Mouse (Mus musculus): ENCODE measurements at regions not wholly inside any gene's neighbourhood (a gene's known extent, or its start where the extent isn't known, plus 50 kb on each side); places are given as distances from the start of the nearest gene placed in this dataset.

DNA sequence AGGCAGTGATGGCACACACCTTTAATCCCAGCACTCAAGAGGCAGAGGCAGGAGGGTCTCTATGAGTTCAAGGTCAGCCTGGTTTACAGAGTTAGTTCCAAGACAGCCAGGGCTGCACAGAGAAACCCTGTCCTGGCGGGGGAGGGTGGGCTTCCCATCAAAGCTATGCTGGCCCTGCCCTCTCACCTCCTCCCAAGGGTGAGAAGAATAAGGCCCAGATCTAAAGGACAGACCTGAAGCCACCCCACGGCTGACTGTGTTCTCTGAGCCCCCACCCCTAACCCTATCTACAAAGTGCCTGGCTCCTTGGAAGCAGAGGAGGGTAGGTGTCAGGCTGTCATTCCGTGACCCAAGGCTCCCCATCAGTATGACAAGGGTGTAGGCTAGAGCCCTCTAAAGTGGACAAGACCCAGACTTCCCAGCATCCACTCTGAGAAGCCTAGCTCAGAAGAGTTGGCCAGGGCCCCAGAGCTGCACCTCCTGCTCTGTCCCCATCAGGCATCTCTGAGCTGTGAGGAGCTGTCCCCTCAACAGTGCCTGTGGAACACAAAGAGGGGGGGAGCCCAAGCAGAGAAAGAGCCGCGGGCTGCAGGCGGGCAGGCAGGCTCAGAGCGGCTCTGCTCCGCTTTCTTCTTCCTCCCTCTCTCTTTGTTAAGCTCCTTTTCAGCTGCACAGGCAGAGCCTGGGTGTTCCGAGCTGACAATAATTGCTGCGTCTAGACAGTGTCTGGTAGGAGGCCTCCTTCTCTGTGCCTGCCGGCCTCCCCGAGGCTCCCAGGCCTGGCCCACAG lies 81.8 kb downstream of the 1700001O22Rik start:
- ChIA-PET CTCF (interaction anchor here (0.6 to 1.6 kb wide), 10 partner anchors 14 to 206 kb away, joined by 3 to 7 read pairs (median 3); partner anchors contain the start of gene Cstad (in 1 of the 4)), POLR2A (interaction anchor here in 3 of 4 experiments (0.6 to 7.6 kb wide), 38 partner anchors 8 to 579 kb away, joined by 3 to 88 read pairs (median 4); partner anchors contain the start of genes Ier5l (in 3 of the 3) and Ntmt1 (in 1 of the 3))

DNA sequence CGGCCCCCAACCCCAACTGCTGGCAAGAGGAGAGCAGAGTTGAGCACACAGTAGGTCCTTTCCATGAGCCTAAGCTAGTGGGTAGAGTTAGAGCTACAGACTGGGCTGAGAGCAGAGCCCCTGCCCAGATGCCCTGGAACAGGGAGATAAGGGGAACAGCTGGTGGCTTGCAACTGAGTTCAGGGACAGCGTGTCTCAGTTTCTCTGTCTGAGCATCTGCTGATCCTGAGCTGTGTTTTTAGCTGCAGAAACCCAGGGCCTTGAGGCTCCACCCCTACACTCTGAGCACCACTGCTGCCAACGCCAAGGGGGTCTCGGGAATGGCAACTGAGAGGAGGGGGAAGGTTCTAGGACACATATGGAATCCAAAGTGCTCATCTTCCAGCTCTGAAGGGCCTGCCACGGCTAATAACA lies 82.4 kb downstream of the 1700001O22Rik start:
- ChIA-PET CTCF (interaction anchor here (0.6 to 1.6 kb wide), 6 partner anchors 51 to 206 kb away, joined by 3 to 7 read pairs (median 3); no protein-coding TSS in a partner anchor), POLR2A (interaction anchor here in 3 of 4 experiments (0.7 to 7.6 kb wide), 16 partner anchors 8 to 339 kb away, joined by 3 to 88 read pairs (median 6); no protein-coding TSS in a partner anchor)

DNA sequence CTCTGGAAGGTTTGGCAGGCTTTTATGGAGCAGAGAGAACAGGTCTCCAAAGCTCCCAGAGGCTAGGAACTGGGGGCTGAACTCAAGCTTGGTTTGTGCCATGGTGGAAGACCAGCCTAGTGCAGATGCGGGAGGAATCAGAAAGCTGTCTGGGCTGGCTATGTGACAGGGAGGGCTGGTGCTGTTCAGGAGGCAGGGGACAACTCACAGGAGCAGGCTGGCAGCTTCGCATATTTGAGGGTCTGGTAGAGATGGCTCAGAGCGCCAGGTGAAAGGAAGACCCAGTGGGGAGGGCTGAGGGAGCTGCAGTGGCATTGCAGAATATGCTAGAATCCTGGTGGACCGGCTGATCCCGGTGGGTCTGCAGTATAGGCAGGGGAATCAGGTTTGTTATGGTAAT lies 83.2 kb downstream of the 1700001O22Rik start:
- POLR2A ChIA-PET = interaction anchor here in 3 of 4 experiments (0.6 to 7.6 kb wide), 25 partner anchors 12 to 872 kb away, joined by 3 to 88 read pairs (median 4); partner anchors contain the start of genes Crat (in 1 of the 3), Ier5l (in 1 of the 3), Ntmt1 (in 1 of the 3) and Ptpa (in 1 of the 3)
- CTCF ChIA-PET = interaction anchor here in 3 of 4 experiments (0.6 to 1.3 kb wide), 7 partner anchors 10 to 574 kb away, joined by 3 to 8 read pairs (median 5); no protein-coding TSS in a partner anchor

DNA sequence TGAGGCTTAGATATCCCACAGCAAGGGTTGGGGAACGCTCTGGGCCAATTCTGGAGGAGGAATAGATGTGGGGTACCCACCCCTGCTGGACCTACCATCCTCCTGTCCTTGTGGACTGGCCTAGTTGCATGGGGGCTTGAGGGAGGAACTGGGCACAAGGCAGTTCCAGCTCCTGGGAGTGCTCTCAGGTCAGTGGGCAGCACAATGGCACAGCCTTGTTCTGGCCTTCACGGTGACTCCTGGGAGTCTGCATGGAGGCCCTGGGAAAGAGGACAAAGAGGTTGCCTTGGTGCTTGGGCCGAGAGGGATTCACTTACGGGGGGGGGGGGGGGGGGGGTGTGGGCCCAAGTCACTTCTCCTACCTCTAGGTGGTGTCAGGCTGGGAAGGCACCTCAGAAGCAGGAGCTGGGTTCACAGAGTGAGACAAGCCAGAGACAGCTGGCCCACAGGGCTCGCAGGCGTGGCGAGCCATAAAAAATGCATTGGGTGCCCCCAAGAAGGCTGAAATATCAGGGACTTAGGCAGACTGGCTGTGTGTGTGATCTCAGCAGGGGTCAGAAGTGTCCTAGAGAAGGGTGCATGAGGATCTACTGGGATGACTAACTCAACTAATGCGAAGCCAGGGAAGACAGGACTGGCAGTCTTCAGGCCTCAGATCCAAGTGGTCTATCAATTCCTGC lies 83.7 kb downstream of the 1700001O22Rik start:
- ChIA-PET CTCF (interaction anchor here (0.5 to 3.6 kb wide), 15 partner anchors 10 to 574 kb away, joined by 3 to 15 read pairs (median 4); no protein-coding TSS in a partner anchor), POLR2A (interaction anchor here in 3 of 4 experiments (0.6 to 7.6 kb wide), 41 partner anchors 11 to 872 kb away, joined by 3 to 88 read pairs (median 4); partner anchors contain the start of genes Crat (in 1 of the 3), Cstad (in 1 of the 3), Ier5l (in 1 of the 3) and Ntmt1 (in 1 of the 3))

DNA sequence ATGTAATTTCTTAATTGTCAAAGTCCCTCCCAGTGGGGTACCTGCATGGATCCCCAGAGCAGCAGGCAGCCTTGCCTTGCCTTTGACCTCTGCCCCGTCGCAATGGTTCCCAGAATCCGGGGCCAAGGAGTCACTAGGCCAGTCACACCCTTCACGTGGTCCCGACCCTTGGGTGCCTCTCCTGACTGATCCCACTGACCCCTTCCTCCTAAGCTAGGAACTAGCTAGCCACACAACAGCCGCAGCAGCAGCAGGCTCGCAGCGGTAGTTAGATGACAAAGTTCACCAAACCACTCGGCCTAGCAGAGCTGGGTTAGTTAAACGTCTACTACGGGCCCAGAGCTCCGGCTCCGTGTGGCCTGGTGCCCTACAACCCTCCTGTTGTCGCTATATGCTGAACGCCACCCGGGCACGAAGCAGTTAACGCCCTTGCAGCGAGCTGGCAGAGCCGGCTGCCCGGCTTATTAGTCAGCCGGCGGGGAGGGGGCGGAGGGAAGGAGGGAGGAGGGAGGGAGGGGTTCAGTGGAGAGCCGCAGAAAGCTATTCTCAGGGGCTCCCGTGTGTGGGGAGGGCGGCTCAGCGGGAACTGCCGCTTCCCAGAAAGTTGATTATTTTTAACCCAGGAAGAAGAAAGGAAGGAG lies 84.6 kb downstream of the 1700001O22Rik start:
- POLR2A ChIA-PET = interaction anchor here in 3 of 4 experiments (0.6 to 7.6 kb wide), 42 partner anchors 11 to 247 kb away, joined by 3 to 88 read pairs (median 4); partner anchors contain the start of genes Ier5l (in 2 of the 3), Cstad (in 1 of the 3) and Ntmt1 (in 1 of the 3)

DNA sequence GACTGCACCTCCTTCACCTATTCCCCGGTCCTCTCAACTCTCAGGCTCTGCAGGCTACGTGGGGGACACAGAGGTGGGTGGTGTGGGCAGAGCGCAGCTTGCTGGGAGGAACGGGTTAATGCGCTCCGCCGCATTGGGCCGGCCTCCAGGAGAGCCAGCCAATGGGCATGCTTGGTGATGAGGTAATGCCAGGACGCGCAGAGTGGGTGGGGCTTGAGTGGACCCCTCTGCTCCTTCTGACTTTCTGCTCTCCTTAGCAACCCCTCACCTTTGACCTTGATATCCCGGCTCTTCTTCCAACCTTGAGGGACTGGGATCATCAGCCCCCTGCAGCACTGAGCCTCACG lies 85.2 kb downstream of the 1700001O22Rik start:
- ChIA-PET CTCF (interaction anchor here (0.5 to 3.6 kb wide), 9 partner anchors 10 to 110 kb away, joined by 3 to 15 read pairs (median 5); no protein-coding TSS in a partner anchor), POLR2A (interaction anchor here in 3 of 4 experiments (0.6 to 7.6 kb wide), 42 partner anchors 10 to 354 kb away, joined by 3 to 88 read pairs (median 5); partner anchors contain the start of genes Ier5l (in 2 of the 3), Cstad (in 1 of the 3), Miga2 (in 1 of the 3) and Ntmt1 (in 1 of the 3))

More for the DNA sequence above, 84.6 kb downstream of the 1700001O22Rik start:
- CTCF ChIA-PET = interaction anchor here (0.5 to 3.6 kb wide), 14 partner anchors 11 to 491 kb away, joined by 3 to 15 read pairs (median 4); no protein-coding TSS in a partner anchor

DNA sequence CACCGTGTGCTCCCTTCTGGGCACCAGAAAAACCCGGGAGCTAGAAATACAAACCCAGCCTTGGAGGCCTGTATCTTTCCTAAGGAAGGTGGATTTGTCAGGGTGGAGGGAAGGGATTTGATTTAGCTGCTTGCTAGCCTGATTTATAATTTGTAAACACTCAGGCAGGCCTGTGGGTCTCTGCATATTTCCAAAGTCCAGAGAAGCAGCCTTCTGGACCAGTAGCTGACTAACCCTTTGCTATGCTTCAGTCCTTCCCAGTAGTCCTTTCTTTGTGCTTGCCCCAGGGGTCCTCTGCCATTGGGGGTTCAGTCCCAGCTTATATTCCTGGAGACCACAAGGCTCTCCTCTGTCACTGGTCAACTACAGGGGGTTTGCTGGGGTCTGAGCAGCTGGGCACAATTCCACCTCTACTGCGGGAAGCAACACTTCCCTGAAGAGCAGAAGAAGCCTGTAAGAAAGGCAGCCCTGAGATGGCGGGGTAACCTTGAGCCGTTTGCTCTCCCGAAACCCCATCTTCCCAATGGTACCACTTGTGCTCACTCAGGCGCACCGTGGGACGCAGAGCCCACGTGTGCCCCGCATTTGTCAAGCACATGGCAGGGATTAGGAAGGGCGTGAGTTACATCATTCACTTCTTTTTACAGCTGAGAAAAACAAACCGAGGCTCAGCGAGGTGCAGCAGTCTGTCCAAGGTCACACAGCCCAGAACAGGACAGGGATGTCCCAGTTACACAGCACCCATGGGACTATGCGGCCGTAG lies 85.7 kb downstream of the 1700001O22Rik start:
- POLR2A ChIA-PET = interaction anchor here (0.6 to 7.6 kb wide), 67 partner anchors 8 to 446 kb away, joined by 3 to 88 read pairs (median 5); partner anchors contain the start of genes Ier5l (in 3 of the 4), Cstad (in 2 of the 4), Ntmt1 (in 2 of the 4) and Miga2 (in 1 of the 4)
- CTCF ChIA-PET = interaction anchor here (0.5 to 3.6 kb wide), 13 partner anchors 9 to 282 kb away, joined by 3 to 15 read pairs (median 4); no protein-coding TSS in a partner anchor

DNA sequence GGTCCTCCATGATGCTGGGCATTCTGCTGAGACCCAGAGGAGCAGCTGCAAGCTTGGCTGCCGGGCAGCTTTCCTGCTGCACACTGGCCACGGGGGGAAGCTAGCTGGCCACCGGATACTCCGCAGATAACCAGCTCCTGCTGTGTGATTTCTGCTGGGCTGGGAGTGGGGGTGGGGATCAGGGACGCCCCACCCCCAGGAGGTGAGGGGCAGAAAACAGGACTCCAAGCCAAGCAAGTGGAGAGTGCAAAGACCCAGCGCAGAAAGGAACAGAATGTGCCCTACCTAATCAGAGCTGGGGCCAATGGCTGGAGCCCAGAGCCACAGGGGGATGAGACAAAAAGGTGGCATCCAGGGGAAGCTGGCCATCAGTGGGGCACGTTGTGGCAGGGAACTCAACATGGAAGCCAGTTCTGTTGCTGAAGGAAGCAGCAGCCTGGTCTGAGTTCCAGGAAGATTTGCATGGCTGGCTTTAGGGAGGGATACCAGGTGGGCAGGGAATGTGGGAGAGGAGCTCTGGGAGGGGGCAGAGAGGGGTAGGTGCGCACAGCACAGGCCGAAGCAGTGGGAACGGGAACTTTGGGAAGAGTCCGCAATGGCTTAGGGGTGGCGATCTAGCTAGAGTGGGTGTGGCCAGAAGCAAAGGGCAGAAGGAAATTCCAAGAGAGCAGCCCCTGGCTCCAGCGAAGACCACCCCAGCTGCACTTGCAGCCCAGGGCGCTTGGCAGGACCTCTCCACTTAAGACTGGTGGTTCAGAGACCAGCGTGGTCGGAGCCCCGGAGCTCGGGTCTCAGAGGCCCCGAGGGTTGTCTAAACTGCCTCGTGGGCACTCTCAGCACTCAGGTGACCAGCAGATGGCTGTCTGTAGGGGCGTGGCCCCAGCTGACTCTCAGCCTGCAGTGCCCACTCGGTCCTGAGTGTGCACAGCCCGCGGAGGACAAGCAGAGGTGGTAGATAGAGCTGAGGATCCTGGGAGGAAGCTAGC lies 86.6 kb downstream of the 1700001O22Rik start:
- ChIA-PET CTCF (interaction anchor here (0.6 to 3.6 kb wide), 13 partner anchors 9 to 281 kb away, joined by 3 to 15 read pairs (median 4); no protein-coding TSS in a partner anchor), POLR2A (interaction anchor here (0.6 to 7.6 kb wide), 65 partner anchors 9 to 447 kb away, joined by 3 to 88 read pairs (median 5); partner anchors contain the start of genes Ier5l (in 3 of the 4), Cstad (in 2 of the 4), Ntmt1 (in 2 of the 4) and Miga2 (in 1 of the 4))

DNA sequence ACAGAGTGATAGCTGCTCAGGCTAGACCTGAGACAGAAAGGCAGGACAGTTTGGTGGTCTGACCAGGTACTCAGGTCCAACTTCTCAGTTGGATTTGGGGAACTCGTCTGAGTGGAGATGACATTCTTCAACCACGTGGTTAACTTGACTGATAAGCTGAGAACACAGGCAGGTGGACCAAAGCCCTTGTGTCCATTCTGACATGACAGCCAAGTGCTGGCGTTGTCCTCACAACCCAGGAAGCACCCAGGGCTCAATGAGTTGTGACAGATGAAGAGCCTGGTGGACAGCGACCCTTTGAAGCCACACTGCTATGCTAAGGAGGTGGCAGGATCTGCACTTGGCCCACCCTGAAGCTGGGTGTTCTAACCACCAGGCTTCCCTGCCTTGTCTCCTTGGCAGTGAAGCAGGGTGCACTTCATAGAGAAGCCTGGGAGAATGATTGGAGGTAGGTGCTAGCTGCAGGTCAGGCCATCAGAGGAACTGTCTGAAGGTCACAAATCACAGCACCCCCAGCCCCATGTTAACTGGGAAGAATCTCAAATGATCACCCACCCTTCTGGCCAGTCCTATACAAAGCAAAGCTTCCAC lies 87.6 kb downstream of the 1700001O22Rik start:
- ChIA-PET CTCF (interaction anchor here in 3 of 4 experiments (0.7 to 3.6 kb wide), 5 partner anchors 8 to 1352 kb away, joined by 3 to 14 read pairs (median 3); no protein-coding TSS in a partner anchor), POLR2A (interaction anchor here in 3 of 4 experiments (0.8 to 7.6 kb wide), 21 partner anchors 8 to 242 kb away, joined by 3 to 88 read pairs (median 14); partner anchors contain the start of gene Ier5l (in 2 of the 3))

DNA sequence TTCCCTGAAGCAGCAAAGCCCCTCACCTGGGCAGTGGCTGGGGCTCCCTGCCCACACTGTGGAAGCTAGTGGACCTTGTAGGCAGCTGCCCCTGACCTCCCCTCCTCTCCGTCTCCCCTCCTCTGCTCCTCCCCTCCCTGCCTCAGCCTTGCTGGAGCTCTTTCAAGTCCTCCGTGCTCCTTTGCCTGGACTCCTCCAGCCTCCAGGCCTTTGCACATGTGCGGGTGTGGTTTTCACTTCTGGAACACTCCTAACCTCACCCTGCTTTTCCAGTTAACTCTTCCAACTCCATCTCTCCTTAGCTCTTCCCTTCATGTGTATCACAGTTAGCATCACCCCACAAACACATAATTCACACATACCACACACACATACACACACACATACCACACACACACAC lies 89.9 kb downstream of the 1700001O22Rik start:
- CTCF ChIA-PET = no interaction called here
- POLR2A ChIA-PET = interaction anchor here in 3 of 4 experiments (0.6 to 2.2 kb wide), 11 partner anchors 8 to 272 kb away, joined by 3 to 6 read pairs (median 4); partner anchors contain the start of gene Ier5l (in 2 of the 3)

DNA sequence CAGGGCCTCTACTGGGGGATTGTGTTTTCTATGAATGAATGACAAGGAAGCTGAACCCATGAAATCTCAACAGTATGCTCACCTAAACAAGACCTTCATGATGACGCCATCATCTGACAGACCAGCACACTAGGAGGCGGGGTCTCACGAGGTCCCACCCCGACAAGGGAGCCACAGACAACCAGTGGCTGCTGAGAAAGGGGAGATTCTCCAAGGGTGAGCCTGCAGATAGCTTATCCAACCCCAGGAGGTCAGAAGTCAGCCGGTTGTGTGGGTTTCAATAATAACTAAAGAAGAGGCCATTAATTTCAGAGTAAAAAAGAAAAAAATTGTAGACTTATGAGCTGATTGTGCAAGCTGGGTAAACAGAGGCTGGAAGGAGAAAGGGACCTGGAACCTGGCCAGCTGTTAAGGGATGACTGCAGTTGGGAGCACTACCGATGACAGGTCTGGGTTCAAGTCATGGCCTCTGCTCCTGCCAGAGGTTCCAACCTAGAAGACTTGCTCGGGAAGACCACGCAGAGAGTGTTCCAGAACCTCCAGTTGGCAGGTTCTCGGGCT lies 90.5 kb downstream of the 1700001O22Rik start:
- ChIA-PET CTCF (no interaction called here), POLR2A (interaction anchor here in 3 of 4 experiments (0.6 to 2.2 kb wide), 11 partner anchors 9 to 273 kb away, joined by 3 to 6 read pairs (median 4); partner anchors contain the start of gene Ier5l (in 2 of the 3))

DNA sequence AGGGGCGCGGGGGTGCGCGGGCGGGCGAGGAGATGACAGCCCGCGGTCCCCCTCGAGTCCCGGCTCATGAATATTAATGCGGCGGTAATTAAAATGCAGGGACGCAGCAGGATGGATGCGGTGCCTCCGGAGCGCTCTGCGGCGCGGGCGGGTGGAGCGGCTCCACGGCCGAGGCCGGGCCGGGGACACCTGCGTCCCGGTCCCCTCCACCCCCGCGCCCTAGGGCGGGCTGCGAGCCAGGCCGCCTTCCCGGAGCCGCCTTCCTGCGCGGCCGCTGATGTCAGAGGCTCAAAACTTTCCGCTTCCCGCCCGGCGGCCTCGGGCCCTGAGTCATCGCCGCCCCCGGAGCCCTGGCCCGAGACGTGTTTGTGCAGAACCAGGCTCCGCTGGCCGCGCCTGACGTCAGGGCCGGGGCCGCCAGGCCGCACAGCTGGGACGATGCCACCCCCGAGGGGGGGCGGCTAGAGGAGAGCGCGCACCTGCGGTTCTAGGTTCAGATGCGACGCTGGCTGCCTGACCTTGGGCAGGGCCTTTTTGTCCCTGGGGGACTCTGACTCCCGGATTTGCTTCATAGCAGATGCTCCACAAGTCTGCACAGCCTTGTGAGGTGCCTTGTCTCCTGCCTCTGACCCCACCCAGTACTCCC lies 91.5 kb downstream of the 1700001O22Rik start:
- CTCF ChIA-PET = interaction anchor here in 2 of 4 experiments (0.6 kb wide), 3 partner anchors 95 to 430 kb away, joined by 3 to 4 read pairs (median 3); partner anchors contain the start of genes Fnbp1 (in 1 of the 2) and Miga2 (in 1 of the 2)
- POLR2A ChIA-PET = interaction anchor here in 3 of 4 experiments (0.7 to 2.2 kb wide), 10 partner anchors 9 to 254 kb away, joined by 3 to 6 read pairs (median 4); partner anchors contain the start of gene Ier5l (in 2 of the 3)

DNA sequence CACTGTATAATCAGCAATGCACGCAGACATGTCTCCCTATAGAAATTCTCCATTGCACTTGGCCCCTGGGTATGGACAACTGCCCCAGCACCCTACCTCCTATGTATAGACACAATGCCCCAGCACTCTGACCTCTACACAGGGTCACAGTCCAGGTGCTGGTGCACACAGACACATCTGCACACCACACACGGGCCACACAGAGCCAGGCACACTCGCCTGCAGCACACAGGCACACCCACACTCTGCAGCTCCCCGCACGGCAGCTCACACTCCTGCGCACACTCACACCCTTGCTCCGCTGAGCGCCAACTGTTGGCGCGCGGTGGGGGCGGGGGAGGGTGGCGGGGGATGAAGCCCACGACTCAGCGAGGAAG lies 92.0 kb downstream of the 1700001O22Rik start:
- POLR2A ChIA-PET = interaction anchor here in 3 of 4 experiments (0.7 to 1.4 kb wide), 8 partner anchors 10 to 254 kb away, joined by 3 to 6 read pairs (median 3); partner anchors contain the start of gene Ier5l (in 2 of the 3)
- CTCF ChIA-PET = interaction anchor here in 2 of 4 experiments (0.6 kb wide), 4 partner anchors 96 to 562 kb away, joined by 3 to 4 read pairs (median 3); partner anchors contain the start of genes Fnbp1 (in 1 of the 2) and Miga2 (in 1 of the 2)
